Mouse (Mus musculus) heart, embryonic 11.5 days (tissue): ENCODE measurements around the gene Ppm1b. TPM values are rescaled to one million over a fixed set of nuclear protein-coding genes. Genes with fewer than 3 reads are reported as not detected.
"Not testable (repeated sequence)": the region's sequence is repeated elsewhere in the genome, so short reads cannot be mapped to it uniquely, and the experiment has no call there.

Experiments
- ATAC-seq: fragments of 200-750 bp; cut with Nextera tagmentation; replicated peaks from 2 replicates; pipeline ENCODE4 v1.8.0; 2017; ENCODE audit warnings: moderate library complexity; ENCODE audit not compliant: insufficient number of reproducible peaks, low FRiP score, low TSS enrichment
- H3K27ac ChIP-seq: fragments of 300-500 bp; sonication (generic); 2 replicates; pipeline ENCODE4 v1.5.1; 2014; ENCODE audit warnings: mild to moderate bottlenecking, low read depth, low read length
- H3K27me3 ChIP-seq: fragments of 300-500 bp; sonication (generic); 2 replicates; pipeline ENCODE4 v1.6.1; 2014; ENCODE audit warnings: mild to moderate bottlenecking, low read length, mixed read lengths; ENCODE audit not compliant: control insufficient read depth, insufficient read depth
- H3K36me3 ChIP-seq: fragments of 300-500 bp; sonication (generic); 2 replicates; pipeline ENCODE4 v1.6.1; 2014; ENCODE audit warnings: mild to moderate bottlenecking, low read length, moderate library complexity, mixed read lengths; ENCODE audit not compliant: control insufficient read depth, insufficient read depth
- H3K4me1 ChIP-seq: fragments of 300-500 bp; sonication (generic); 2 replicates; pipeline ENCODE4 v1.6.1; 2014; ENCODE audit warnings: low read length; ENCODE audit not compliant: control insufficient read depth, insufficient read depth
- H3K4me2 ChIP-seq: fragments of 300-500 bp; sonication (generic); 2 replicates; pipeline ENCODE4 v1.6.1; 2014; ENCODE audit warnings: mild to moderate bottlenecking, moderate library complexity
- H3K4me3 ChIP-seq: fragments of 300-500 bp; sonication (generic); 2 replicates; pipeline ENCODE4 v1.5.1; 2014; ENCODE audit warnings: low read depth, low read length
- H3K9ac ChIP-seq: fragments of 300-500 bp; sonication (generic); 2 replicates; pipeline ENCODE4 v1.6.1; 2014; ENCODE audit warnings: mild to moderate bottlenecking, low read depth, low read length, moderate library complexity
- H3K9me3 ChIP-seq: fragments of 300-500 bp; sonication (generic); replicated peaks from 2 replicates; pipeline ENCODE4 v1.6.1; 2016; ENCODE audit warnings: low read length; ENCODE audit not compliant: control insufficient read depth
- WGBS: fragments of 180-500 bp; shearing (Covaris S2); extraction: QIAGEN DNeasy Blood & Tissue Kit; methylation state at CpG from one replicate; pipeline ENCODE4 v1.1.7; 2014; ENCODE audit not compliant: insufficient replicate concordance; 5-methylcytosine and 5-hydroxymethylcytosine counted together
- polyA plus RNA-seq: library from polyadenylated mRNA; unstranded; fragments of >200 nt; fragmentation: Nextera tagmentation; extraction: Ambion mirVana; gene quantifications from 2 replicates; pipeline ENCODE4 v1.2.1, GENCODE M21; 2014

Gene Ppm1b
- polyA plus RNA-seq, result 58.9 and 67.1 TPM in 2 replicates

GRCm38 (mm10) chr17:84956441-84956840 lies at the start of gene Ppm1b:
TSS of gene Ppm1b (plus strand) at chr17:84956741.
- ATAC-seq, result no peak
- 30% methylated on average over 9 of the region's 9 CpGs for WGBS

GRCm38 (mm10) chr17:84921666-84922376 lies 34.7 kb upstream of the Ppm1b start:
- no peak overlapping the region for H3K9ac ChIP-seq
- 84% methylated on average over 19 of the region's 19 CpGs for WGBS
- ATAC-seq, result no peak
- H3K9me3 ChIP-seq, result no peaks in the 10 kb centered on the region
- H3K27me3 ChIP-seq, result no peaks in the 10 kb centered on the region
- H3K27ac ChIP-seq, result no peak overlapping the region
- H3K4me1 ChIP-seq, result no peaks in the 10 kb centered on the region; the same call in 1 of the 2 replicates
- no peak overlapping the region for H3K4me3 ChIP-seq
- no peak overlapping the region for H3K4me2 ChIP-seq
- H3K36me3 ChIP-seq, result no peaks in the 10 kb centered on the region

More at GRCm38 (mm10) chr17:84956441-84956840, at the start of gene Ppm1b:
- H3K36me3 ChIP-seq, result no peaks in the 10 kb centered on the region
- H3K4me3 ChIP-seq, result peak within 1 kb of the TSS; percentile 98
- no peaks in the 10 kb centered on the region for H3K9me3 ChIP-seq
- H3K4me1 ChIP-seq, result peaks cover 11% of the 10 kb centered on the region
- peak within 1 kb of the TSS; percentile 76 for H3K9ac ChIP-seq
- peak within 1 kb of the TSS; percentile 80 for H3K4me2 ChIP-seq
- H3K27me3 ChIP-seq, result no peaks in the 10 kb centered on the region
- H3K27ac ChIP-seq, result peak within 1 kb of the TSS; percentile 94

DNA sequence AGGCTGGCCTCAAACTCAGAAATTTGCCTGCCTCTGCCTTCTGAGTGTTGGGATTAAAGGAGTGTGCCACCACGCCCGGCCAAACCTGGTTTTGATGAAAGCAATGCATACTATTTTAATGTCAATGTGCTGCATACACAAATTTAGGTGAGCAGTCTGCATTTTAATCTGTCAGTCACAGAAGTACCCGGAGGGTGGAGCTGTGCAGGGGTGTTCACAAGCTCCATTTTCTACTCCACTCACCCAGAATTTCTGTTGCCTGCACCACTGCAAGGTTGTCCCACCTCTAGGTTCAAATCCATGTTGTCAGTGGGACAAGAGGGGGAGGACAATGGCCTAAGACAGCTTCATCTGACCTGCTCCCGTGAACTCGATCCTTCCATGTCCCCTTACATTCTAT lies 31.8 kb upstream of the Ppm1b start:
- H3K27ac ChIP-seq, result no peak overlapping the region
- WGBS, result 72% methylated on average over 5 of the region's 5 CpGs
- H3K9me3 ChIP-seq, result no peaks in the 10 kb centered on the region
- H3K27me3 ChIP-seq, result no peaks in the 10 kb centered on the region
- H3K4me2 ChIP-seq, result no peak overlapping the region
- no peaks in the 10 kb centered on the region for H3K36me3 ChIP-seq
- H3K4me1 ChIP-seq, result no peaks in the 10 kb centered on the region; the same call in 1 of the 2 replicates
- ATAC-seq, result no peak
- H3K9ac ChIP-seq, result no peak overlapping the region
- H3K4me3 ChIP-seq, result no peak overlapping the region

DNA sequence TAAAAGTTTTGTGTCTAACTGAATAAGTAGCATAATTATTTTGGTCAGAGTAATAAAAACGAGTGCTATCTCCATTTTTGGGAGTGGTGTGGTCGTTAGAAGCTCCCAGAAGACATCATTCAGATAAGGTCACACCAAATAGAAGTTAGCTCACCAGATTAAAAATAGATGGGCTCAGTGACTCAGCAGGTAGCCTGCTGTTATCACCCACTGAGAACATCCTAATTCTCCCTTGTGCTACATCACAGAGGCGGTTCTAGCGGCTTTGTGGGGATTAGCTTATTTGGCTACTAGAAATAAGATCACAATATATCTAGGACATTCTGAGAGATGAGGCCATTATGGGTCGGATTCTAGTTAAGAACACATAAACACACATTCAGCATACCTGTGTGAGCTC lies 30.3 kb upstream of the Ppm1b start:
- H3K4me1 ChIP-seq, result no peaks in the 10 kb centered on the region; the same call in 1 of the 2 replicates
- H3K36me3 ChIP-seq, result no peaks in the 10 kb centered on the region
- no peak overlapping the region for H3K4me3 ChIP-seq
- no peak for ATAC-seq
- no peak overlapping the region for H3K27ac ChIP-seq
- WGBS, result 32% methylated on average over 5 of the region's 5 CpGs
- no peak overlapping the region for H3K4me2 ChIP-seq
- no peak overlapping the region for H3K9ac ChIP-seq
- 0 out of 2 replicates have a peak, but pooled peaks cover 3% of the 10 kb centered on the region for H3K9me3 ChIP-seq
- no peaks in the 10 kb centered on the region for H3K27me3 ChIP-seq

- ATAC-seq, result no peak
- no peak overlapping the region for H3K27ac ChIP-seq
Measured at GRCm38 (mm10) chr17:84927580-84927979, 29.0 kb upstream of the Ppm1b start.

GRCm38 (mm10) chr17:84932943-84933342 lies 23.6 kb upstream of the Ppm1b start:
- H3K4me1 ChIP-seq, result peaks cover 4% of the 10 kb centered on the region; the same call in 1 of the 2 replicates
- no peak overlapping the region for H3K4me2 ChIP-seq
- WGBS, result 70% methylated on average over 7 of the region's 7 CpGs
- H3K9me3 ChIP-seq, result peaks cover 4% of the 10 kb centered on the region; the same call in 1 of the 2 replicates
- no peaks in the 10 kb centered on the region for H3K36me3 ChIP-seq
- no peak overlapping the region for H3K27ac ChIP-seq
- no peaks in the 10 kb centered on the region for H3K27me3 ChIP-seq
- H3K9ac ChIP-seq, result no peak overlapping the region
- H3K4me3 ChIP-seq, result no peak overlapping the region
- no peak for ATAC-seq

More at GRCm38 (mm10) chr17:84927580-84927979, 29.0 kb upstream of the Ppm1b start:
- H3K27me3 ChIP-seq, result no peaks in the 10 kb centered on the region
- H3K4me3 ChIP-seq, result no peak overlapping the region
- peaks cover 4% of the 10 kb centered on the region; the same call in 1 of the 2 replicates for H3K9me3 ChIP-seq
- 73% methylated on average over 5 of the region's 5 CpGs for WGBS
- no peaks in the 10 kb centered on the region; the same call in 1 of the 2 replicates for H3K4me1 ChIP-seq
- no peak overlapping the region for H3K4me2 ChIP-seq
- H3K9ac ChIP-seq, result no peak overlapping the region
- H3K36me3 ChIP-seq, result no peaks in the 10 kb centered on the region

- Histone ChIP-seq H3K27me3 (no peaks in the 10 kb centered on the region), H3K9me3 (peaks cover 4% of the 10 kb centered on the region; the same call in 1 of the 2 replicates), H3K36me3 (no peaks in the 10 kb centered on the region), H3K4me3 (no peak overlapping the region), H3K9ac (no peak overlapping the region), H3K4me2 (no peak overlapping the region), H3K27ac (no peak overlapping the region), H3K4me1 (peaks cover 4% of the 10 kb centered on the region; the same call in 1 of the 2 replicates)
- 29% methylated on average over 5 of the region's 5 CpGs for WGBS
- ATAC-seq, result 0 out of 2 replicates have a peak, but pooled peaks have one; percentile 26
Measured at GRCm38 (mm10) chr17:84933968-84934367, 22.6 kb upstream of the Ppm1b start.

DNA sequence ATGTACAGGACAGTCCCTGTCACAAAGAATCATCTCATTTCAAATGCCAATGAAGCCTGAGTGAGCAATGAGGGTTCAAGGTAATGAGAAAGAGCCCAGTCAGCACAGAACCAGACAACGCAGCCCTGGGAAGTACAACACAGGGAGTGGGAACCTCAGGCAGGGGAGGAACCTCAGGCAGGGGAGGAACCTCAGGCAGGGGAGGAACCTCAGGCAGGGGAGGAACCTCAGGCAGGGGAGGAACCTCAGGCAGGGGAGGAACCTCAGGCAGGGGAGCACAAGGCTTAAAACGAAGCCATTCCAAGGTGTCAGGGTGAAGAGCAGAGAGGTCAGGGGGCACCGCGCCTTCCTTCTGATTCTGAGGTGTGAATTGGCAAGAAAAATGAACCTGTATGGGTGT lies 20.9 kb upstream of the Ppm1b start:
- H3K27ac ChIP-seq, H3K4me1 ChIP-seq, H3K36me3 ChIP-seq, ATAC-seq, H3K4me2 ChIP-seq, H3K27me3 ChIP-seq, H3K4me3 ChIP-seq, H3K9ac ChIP-seq, H3K9me3 ChIP-seq: not testable (repeated sequence)
- 49% methylated on average over 4 of the region's 4 CpGs for WGBS
